Mouse (Mus musculus) cerebellum, postnatal 10 days (tissue): ENCODE data around the gene Id1.
A peak's percentile ranks its signal among the peaks of the same experiment; 100 is the strongest.

Experiments
- DNase-seq, 2 experiments: peaks; one replicate each; pipeline ENCODE4 v3.0.0; 2021; ENCODE audit warnings: mixed read lengths in 2 of 2

Gene Id1

DNA sequence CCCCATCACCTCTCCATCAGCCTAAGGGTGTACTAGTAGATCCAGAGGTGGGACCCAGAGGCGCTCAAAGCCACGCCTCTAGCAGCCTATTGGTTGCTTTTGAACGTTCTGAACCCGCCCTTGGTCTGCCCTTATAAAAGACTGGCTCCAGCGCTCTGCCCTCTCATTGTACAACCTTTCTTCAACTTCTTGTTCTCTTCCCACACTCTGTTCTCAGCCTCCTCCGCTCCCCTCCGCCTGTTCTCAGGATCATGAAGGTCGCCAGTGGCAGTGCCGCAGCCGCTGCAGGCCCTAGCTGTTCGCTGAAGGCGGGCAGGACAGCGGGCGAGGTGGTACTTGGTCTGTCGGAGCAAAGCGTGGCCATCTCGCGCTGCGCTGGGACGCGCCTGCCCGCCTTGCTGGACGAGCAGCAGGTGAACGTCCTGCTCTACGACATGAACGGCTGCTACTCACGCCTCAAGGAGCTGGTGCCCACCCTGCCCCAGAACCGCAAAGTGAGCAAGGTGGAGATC, at the start of gene Id1:
TSS of gene Id1 (plus strand) at position 162 of the 512 bp plus-strand sequence.
- peak; percentile 71 to 75 for DNase-seq

DNA sequence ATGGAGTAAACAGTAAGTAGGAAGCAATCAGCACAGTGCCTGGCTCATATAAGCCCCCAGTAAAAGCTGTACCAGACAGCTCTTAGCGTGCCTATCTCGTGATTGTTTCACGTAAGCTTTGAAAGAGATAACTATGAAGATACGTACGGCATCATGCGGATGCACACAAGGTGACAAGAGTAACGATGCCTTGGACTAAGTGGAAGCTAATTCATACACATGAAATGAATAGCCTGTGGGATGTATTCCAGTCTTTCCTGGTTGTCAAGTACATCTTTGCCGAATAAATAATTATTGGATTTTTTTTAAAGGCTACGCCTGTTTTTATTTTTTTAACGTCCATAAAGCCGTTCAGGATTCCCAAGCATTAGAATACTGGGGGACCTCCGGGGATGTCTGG, 49.7 kb upstream of the Id1 start:
- DNase-seq, result no peak

DNA sequence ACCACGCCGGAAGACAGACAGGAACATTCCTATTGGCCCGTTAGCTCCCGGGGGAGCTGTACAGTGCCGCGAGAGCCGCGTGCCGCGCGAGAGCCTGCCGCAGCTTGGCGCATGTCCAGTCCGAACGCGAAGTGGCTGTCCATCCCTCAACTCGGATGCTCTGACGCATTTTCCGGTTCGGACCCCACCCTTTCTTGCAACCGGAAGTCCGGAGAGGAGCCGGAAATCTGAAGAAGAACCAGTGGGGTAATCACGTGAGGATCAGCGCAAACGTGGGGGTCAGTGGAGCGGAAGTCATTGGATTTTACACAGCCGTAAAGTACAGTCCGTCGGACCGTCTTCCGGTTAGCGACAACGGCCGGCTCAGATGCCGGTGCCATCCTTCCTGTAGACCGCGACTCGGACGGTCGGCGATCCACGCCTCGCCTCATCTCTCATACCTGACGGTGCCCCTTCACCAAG, 49.2 kb upstream of the Id1 start, which contains the start of gene Mcts2:
TSS of gene Mcts2 (plus strand) at position 230 of the 462 bp plus-strand sequence.
- DNase-seq, result peak; percentile 98

DNA sequence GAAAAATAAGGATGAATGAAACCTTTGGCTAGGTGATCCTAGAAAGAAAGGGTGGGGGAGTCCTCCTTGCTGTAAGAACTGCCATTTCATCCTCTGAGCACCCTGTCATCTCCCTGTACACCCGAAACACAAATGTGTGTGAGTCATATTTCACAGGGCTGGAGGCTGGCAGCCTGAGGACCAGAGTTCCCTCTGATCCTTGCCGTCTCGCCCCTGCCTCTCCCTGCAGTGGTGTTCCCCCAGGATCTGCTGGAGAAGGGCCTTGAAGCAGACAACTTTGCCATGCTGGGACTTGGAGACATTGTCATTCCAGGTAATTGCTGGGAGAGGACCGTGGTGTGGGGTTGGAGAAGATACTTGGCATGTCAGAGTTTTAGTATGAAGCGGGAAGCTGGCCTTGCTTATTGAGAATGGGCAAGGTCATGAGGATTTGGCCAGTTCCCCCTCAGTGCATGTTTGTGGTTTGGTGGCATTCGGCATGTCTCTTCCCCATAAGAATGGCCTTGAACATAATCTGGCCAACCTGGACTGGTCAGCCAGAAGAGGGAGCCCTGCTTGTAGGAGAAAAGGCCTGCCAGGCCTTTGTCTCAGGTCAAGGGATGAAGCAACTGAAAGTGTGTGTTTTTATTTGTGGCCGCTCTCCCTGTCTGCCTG, 44.4 kb upstream of the Id1 start:
- peak; percentile 67 to 70 for DNase-seq

- DNase-seq, result peak; percentile 85 to 87
Measured at GRCm38 (mm10) chr2:152693233-152693632, 42.8 kb upstream of the Id1 start.

DNA sequence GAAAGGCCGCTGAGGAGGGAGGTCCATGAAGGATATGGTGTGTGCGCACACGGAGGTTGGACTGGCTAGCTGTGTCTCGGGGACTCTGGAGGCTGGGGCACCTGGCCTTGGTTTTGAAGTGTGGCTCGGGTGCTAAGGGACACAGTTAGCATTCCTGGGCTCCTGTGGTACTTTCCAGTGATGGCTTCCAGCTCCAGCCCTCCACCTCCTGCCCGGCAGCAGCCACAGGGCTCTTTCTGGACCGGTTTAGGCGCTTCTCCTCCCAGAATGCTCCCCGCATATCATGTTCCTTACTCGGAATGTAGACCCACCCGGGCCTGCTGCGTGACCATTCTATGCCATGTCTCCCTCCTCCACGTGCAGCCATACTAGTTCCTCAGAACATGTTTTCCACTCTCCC, 42.3 kb upstream of the Id1 start:
- DNase-seq, result no peak

DNA sequence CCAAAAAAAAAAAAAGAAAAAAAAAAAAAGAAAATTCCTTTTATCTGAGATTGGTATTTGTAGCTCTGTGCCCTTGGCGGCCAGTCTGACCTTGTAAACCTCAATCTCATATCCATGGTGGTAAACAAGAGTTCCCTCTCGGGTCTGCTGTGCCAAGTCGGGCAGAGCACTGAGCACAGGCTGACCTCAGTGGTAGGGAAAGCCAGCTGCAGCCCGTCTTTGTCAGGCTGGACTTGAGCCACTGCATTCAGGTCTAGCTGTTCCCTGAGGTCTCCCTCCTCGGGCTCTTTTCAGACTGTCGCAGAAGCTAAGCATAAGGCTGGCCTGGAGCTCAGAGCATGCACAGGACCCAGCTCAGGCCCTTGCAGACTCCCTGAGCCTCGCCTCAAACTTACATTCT, 41.3 kb upstream of the Id1 start:
- DNase-seq, result no peak

GRCm38 (mm10) chr2:152696016-152696415, 40.0 kb upstream of the Id1 start:
- DNase-seq, result no peak

GRCm38 (mm10) chr2:152696476-152697164, 39.4 kb upstream of the Id1 start:
- peak; percentile 98 to 99 for DNase-seq

DNA sequence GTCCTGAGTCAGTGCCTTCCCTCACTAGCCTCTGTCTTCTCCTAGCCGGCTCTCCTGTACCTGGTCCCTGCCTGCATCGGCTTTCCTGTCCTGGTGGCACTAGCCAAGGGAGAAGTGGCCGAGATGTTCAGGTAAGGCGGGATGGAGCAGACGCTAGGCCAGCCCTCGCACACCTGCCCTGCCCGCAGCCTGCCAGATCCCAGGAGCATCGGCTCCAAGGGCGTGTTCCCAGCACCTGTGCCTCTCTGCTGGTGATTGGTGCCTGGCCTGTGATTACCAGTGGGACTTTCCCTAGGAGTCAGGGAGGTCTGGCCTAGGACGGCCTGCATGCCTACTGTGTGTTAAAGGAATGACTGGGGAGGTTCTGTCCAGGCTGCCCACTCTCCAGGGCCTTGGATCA, 35.9 kb upstream of the Id1 start:
- DNase-seq, result no peak

GRCm38 (mm10) chr2:152700725-152701124, 35.3 kb upstream of the Id1 start:
- peak; percentile 59 to 79 for DNase-seq

DNA sequence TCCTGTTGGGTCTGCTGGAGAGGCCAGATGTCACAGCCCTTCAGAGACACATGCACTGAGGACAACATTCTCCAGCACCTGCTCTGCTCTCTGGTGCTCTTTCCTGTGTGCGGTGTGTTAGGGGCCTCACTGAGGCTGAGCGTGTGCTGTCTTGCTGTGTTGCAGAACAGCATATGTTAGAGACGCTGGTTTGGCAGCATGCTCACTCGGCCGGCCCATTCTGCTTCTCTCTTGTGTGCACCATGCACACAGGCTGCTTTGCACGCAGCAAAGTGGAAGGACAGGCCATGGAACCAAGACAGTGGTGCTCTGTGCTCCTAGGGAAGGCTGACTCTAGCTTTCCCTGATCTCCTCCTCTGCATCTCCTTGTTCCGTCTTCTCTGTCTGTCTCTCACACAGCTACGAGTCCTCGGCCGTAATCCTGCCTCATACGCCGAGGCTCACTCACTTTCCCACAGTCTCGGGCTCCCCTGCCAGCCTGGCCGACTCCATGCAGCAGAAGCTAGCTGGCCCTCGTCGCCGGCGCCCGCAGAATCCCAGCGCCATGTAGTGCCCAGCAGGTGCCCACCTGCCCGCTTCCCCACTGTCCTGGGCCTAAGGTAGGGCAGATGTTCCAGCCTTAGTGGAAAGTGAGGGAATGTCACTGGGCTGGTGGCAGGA, 32.3 kb upstream of the Id1 start:
- peak; percentile 68 to 75 for DNase-seq

DNA sequence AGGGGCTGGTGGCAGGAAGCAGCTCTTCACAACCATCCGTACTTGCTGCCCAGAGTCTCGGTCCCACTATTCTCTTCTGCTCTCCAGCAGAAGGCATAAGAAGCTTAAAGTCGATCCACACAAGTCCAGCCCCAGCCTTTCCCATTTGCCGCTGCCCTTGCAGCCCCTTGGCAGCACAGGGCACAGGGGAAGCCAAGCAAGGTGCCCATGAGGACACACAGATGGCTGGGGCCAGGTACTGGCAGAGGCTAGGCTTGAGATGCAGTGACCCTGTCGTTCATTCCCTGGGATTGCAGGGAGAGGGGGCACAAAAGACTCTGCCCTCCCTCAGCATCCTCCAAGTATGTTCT, 31.8 kb upstream of the Id1 start:
- peak; percentile 86 to 89 for DNase-seq

DNA sequence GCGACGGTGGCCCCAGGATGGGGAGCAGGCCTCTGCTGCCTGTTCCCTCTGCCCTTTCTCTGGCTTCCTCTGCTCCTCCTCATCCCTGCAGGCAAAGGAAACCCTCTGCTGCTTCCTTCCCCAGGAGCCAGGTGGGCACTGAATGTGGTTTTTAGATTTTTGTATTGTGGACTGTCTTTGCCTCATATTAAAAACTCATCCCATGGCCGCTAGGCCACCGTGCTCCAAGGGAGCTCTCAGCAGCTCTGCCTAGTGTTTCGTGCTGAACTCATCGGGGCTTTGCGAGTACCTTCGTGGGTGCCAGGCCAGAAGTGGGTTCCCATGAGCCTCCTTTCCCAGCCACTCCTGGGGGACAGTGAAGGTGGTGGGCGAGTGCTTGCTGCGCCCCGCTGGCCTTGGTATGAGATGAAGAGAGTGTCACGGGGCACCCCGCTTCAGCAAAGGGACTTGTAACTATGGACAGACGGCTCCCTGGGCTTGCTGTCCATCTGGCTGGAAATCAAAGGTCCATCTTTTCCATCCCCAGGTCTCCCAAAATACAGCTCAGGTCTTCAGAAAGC, 31.2 kb upstream of the Id1 start:
- no peak for DNase-seq

DNA sequence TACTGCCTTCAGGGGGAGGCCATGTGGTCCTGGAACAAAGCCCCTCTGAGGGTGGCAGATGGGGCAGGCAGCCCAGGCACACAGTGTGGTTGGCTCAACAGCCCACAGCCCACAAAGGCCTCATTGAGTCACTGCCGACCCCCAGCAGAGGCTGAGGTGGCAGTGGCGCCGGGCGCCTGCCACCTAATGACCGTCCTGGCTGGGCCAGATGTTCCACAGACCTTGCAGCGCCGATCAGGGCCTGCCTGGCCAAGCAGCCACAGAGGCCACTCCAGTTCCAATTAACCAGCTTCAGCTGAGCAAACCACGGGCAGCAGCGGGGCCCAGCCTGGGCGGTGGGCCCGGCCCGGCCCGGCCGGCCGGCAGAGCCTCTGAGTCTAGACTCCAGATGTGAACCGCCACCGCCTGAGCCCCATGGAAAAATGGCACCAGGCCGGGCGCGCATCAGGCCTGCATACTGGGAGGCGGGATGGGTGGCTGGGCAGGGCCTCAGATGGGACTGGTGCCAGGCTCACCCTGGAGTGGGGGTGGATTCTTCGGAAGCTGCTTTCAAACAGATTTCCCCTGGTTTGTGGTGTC, 30.0 kb upstream of the Id1 start:
- DNase-seq, result peak; percentile 81 to 87

- no peak for DNase-seq
Measured at GRCm38 (mm10) chr2:152707186-152707585, 28.9 kb upstream of the Id1 start.

GRCm38 (mm10) chr2:152707627-152708026, 28.4 kb upstream of the Id1 start:
- DNase-seq, result peak; percentile 89 to 92

- DNase-seq, result no peak
Measured at GRCm38 (mm10) chr2:152709066-152709465, 27.0 kb upstream of the Id1 start.

DNA sequence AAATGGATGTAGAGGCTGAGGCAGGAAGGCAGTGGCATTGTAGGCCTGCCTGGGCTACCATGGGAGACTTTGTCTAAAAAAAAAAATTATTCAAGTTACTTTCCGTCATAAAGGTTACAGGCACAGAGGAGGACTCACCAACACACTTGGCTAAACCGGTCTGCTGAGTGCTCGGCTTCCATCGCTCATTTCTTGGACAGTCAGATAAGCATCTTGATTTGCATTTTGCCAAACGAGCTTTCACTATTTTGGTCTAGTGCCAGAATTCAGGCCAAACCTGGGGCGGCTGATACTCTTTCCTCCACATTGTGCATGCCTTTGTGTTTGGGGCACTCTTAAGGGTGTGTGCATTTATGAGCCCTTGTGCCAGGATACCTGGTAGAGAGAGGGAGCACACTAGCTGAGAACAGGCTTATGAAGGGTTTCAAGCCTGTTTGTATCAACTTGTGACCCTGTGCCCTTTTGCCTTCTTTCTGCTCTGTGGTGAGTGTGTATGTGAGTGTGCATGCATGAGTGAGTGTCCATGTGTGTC, 19.7 kb upstream of the Id1 start:
- peak in 1 of 2 experiments; percentile 21 for DNase-seq

- no peak for DNase-seq
Measured at GRCm38 (mm10) chr2:152717652-152718051, 18.4 kb upstream of the Id1 start.

- peak in 1 of 2 experiments; percentile 45 for DNase-seq
Measured at GRCm38 (mm10) chr2:152718076-152718475, 18.0 kb upstream of the Id1 start.

- DNase-seq, result peak; percentile 64 to 76
Measured at GRCm38 (mm10) chr2:152723651-152724331, 12.3 kb upstream of the Id1 start.
